Mouse (Mus musculus) E14TG2a.4 (cell line): Measurements from ENCODE around the gene Nfe2l1.
A peak's percentile ranks its signal among the peaks of the same experiment; 100 is the strongest.

Source experiments
- H3K27me3 ChIP-seq: 2 replicates; pipeline ENCODE4 v1.6.1; 2014; ENCODE audit warnings: low read length, control low read depth; ENCODE audit not compliant: insufficient read depth
- H3K36me3 ChIP-seq: 2 replicates; pipeline ENCODE4 v1.6.1; 2014; ENCODE audit warnings: low read length, control low read depth; ENCODE audit not compliant: insufficient read depth
- H3K4me1 ChIP-seq: replicated peaks from 2 replicates; pipeline ENCODE4 v1.6.1; 2014; ENCODE audit warnings: low read depth, low read length, control low read depth
- H3K4me3 ChIP-seq: replicated peaks from 2 replicates; pipeline ENCODE4 v1.5.1; 2014; ENCODE audit warnings: mild to moderate bottlenecking, low read length
- H3K9me3 ChIP-seq: 2 replicates; pipeline ENCODE4 v1.6.1; 2014; ENCODE audit warnings: low read length, control low read depth
- CTCF ChIP-seq: conservative IDR thresholded peaks from 2 replicates; pipeline ENCODE4 v1.5.1; 2014; ENCODE audit warnings: low read length
- NANOG ChIP-seq: IDR thresholded peaks from 2 replicates; pipeline ENCODE4 v1.6.1; 2014; ENCODE audit warnings: borderline replicate concordance, low read length, mixed read lengths
- POU5F1 ChIP-seq: IDR thresholded peaks from 2 replicates; pipeline ENCODE4 v1.6.1; 2014; ENCODE audit warnings: low read length, borderline replicate concordance

Gene Nfe2l1

GRCm38 (mm10) chr11:96827917-96828316 lies 1.9 kb downstream of the Nfe2l1 start:
- H3K36me3 ChIP-seq: peaks cover 42% of the 10 kb centered on the region
- H3K4me1 ChIP-seq: peaks cover 72% of the 10 kb centered on the region
- H3K27me3 ChIP-seq: no peaks in the 10 kb centered on the region
- H3K4me3 ChIP-seq: peak overlapping the region; percentile 69
- no peak for TF ChIP-seq POU5F1
- TF ChIP-seq NANOG: no peak
- TF ChIP-seq CTCF: no peak
- no peaks in the 10 kb centered on the region for H3K9me3 ChIP-seq

DNA sequence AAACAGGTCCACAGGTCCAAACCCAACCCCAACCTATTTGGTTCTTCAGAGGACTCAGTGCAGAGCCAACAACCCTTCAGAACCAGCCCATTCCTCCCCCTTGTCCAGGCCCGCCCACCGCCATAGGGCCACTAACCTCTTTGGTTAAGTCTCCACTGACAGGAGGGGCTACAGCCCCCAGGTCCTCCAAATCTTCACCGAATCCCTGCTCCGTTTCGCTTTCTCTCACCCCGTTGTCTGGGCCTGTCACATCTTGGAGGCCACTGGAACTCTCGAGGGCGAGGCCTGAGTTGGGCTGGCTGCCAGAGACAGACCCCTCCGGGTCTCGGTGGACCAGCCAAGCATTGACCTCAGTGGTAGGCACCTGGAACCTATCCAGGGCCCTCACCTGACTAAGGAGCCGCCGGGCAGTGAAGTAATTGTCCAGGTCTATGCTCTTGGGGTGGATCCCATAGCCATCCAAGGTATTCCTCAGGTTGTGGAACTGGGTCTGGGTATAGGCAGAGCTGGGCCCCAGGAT lies 2.6 kb downstream of the Nfe2l1 start:
- no peaks in the 10 kb centered on the region for H3K9me3 ChIP-seq
- peaks cover 50% of the 10 kb centered on the region for H3K36me3 ChIP-seq
- peaks cover 76% of the 10 kb centered on the region for H3K4me1 ChIP-seq
- no peak for TF ChIP-seq NANOG
- no peak for TF ChIP-seq CTCF
- TF ChIP-seq POU5F1: no peak
- no peaks in the 10 kb centered on the region for H3K27me3 ChIP-seq
- H3K4me3 ChIP-seq: peak overlapping the region; percentile 69

GRCm38 (mm10) chr11:96826481-96826880 lies 3.3 kb downstream of the Nfe2l1 start:
- no peaks in the 10 kb centered on the region for H3K9me3 ChIP-seq
- TF ChIP-seq CTCF: no peak
- TF ChIP-seq POU5F1: no peak
- TF ChIP-seq NANOG: no peak

GRCm38 (mm10) chr11:96824783-96825495 lies 4.8 kb downstream of the Nfe2l1 start:
- peak overlapping the region; percentile 72 for H3K4me3 ChIP-seq
- H3K36me3 ChIP-seq: peaks cover 72% of the 10 kb centered on the region
- no peaks in the 10 kb centered on the region for H3K9me3 ChIP-seq
- peaks cover 85% of the 10 kb centered on the region for H3K4me1 ChIP-seq
- no peaks in the 10 kb centered on the region for H3K27me3 ChIP-seq
- TF ChIP-seq NANOG: no peak
- TF ChIP-seq POU5F1: no peak
- no peak for TF ChIP-seq CTCF

More at GRCm38 (mm10) chr11:96826481-96826880, 3.3 kb downstream of the Nfe2l1 start:
- no peaks in the 10 kb centered on the region for H3K27me3 ChIP-seq
- peaks cover 79% of the 10 kb centered on the region for H3K4me1 ChIP-seq
- peak overlapping the region; percentile 69 for H3K4me3 ChIP-seq
- H3K36me3 ChIP-seq: peaks cover 56% of the 10 kb centered on the region

GRCm38 (mm10) chr11:96823880-96824782 lies 5.6 kb downstream of the Nfe2l1 start:
- TF ChIP-seq CTCF (no peak), NANOG (no peak), POU5F1 (no peak)
- Histone ChIP-seq H3K4me3 (peak overlapping the region; percentile 89), H3K36me3 (peaks cover 80% of the 10 kb centered on the region), H3K4me1 (peaks cover 94% of the 10 kb centered on the region), H3K27me3 (no peaks in the 10 kb centered on the region), H3K9me3 (no peaks in the 10 kb centered on the region)

- Histone ChIP-seq H3K9me3 (no peaks in the 10 kb centered on the region), H3K27me3 (no peaks in the 10 kb centered on the region)
Observed at GRCm38 (mm10) chr11:96823471-96823837, 6.3 kb downstream of the Nfe2l1 start.

GRCm38 (mm10) chr11:96822675-96823470 lies 6.9 kb downstream of the Nfe2l1 start:
- H3K27me3 ChIP-seq: no peaks in the 10 kb centered on the region
- H3K36me3 ChIP-seq: peaks cover 88% of the 10 kb centered on the region
- TF ChIP-seq NANOG: 0 out of 2 replicates have a peak, but pooled peaks have one; percentile 45
- no peak for TF ChIP-seq CTCF
- peaks cover 94% of the 10 kb centered on the region for H3K4me1 ChIP-seq
- H3K4me3 ChIP-seq: peak overlapping the region; percentile 89
- H3K9me3 ChIP-seq: no peaks in the 10 kb centered on the region

More at GRCm38 (mm10) chr11:96823471-96823837, 6.3 kb downstream of the Nfe2l1 start:
- Histone ChIP-seq H3K36me3 (peaks cover 87% of the 10 kb centered on the region), H3K4me3 (peak overlapping the region; percentile 89), H3K4me1 (peaks cover 94% of the 10 kb centered on the region)
- TF ChIP-seq NANOG: no peak
- TF ChIP-seq CTCF: no peak
- no peak for TF ChIP-seq POU5F1

DNA sequence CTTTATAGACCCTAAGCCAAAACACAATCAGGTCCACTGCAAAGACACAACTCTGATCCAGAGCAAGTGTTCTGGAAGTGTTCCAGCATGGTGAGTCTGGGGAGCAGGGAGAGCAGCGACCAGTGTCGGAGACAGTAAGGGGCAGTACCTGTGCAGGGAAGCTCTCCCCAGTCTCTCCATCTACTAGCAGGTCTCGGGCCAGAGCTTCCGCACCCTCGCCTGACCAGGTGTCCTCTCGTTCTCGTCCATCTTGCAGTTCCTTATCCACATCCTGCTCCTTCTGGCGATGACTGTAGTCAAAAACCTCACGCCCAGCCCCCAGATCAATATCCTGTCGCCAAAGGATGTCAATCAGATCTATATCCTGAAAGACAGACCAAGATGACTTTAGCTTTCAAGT lies 7.8 kb downstream of the Nfe2l1 start:
- Histone ChIP-seq H3K36me3 (peaks cover 88% of the 10 kb centered on the region), H3K4me1 (peaks cover 94% of the 10 kb centered on the region), H3K27me3 (no peaks in the 10 kb centered on the region), H3K9me3 (no peaks in the 10 kb centered on the region), H3K4me3 (peak overlapping the region; percentile 89)
- no peak for TF ChIP-seq POU5F1
- TF ChIP-seq CTCF: no peak
- no peak for TF ChIP-seq NANOG
